ENCODE assay signal across 19 mouse cellular contexts in the genomic region with DNA sequence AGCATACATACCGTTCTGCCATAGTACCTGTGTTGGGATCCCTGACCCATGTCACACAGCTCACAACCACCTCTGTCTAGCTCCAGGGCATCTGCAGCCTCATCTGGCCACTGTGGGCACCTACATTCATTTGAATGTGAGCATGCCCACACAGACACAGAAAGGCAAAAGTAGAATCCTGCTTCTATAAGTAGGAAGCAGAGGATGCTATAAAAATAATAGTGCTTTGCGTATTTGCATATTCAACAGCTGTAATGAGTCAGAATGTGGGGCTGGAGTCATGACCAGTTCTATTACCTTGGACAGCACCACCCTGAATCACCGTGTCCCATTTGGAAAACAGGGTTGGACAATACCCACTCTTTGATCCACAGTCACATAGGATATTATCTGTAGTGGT. TPM values are rescaled to one million over a fixed set of nuclear protein-coding genes. Genes with fewer than 3 reads are reported as not detected.
DNase-seq lines count a peak whose midpoint lies in the region.
"Had no signal": no experiment of that assay in that cellular context is flagged by ENCODE, and none has a peak within 500 bp of the region (broad histone marks: within the 10 kb centered on the region; RNA-seq: fewer than 3 reads in every experiment).

No protein-coding gene starts in this region.

- intact Hi-C loops in heart, postnatal 10 days (cut with DNase I): no loop called here

- peak; percentile 83 for DNase-seq in heart, adult 11 months
- no peak for DNase-seq in heart, postnatal 10 days
- DNase-seq in 3T3-L1 (ENCODE audit: low read depth, low spot score): peak; percentile 9
- peak; percentile 64 for DNase-seq in brain, adult 2 months (ENCODE audit: low read depth, low spot score)
- DNase-seq in urinary bladder, postnatal 10 days (ENCODE audit: low spot score): no peak
- DNase-seq: adrenal gland, adult 8-10 months; adrenal gland, postnatal 14 days; adrenal gland, postnatal 36 days; B cell, adult 2 months; cerebellum, adult 11 months; cerebellum, adult 18-20 months; cerebellum, adult 8-10 months; cerebellum, adult 9-11 months; cerebellum, postnatal 14 days; cerebellum, postnatal 36 days; embryo, embryonic 11 days; forebrain, postnatal 0 days had no signal

RNA-seq across cellular contexts. Expression of gene Ttl, which starts 4.6 kb away (rescaled TPM):
- total RNA-seq in heart, postnatal 10 days (2021): 10 to 100 TPM; 18.1 to 20.2 TPM

RNA-seq across cellular contexts. Expression of gene Vinac1, which starts 22.3 kb away (rescaled TPM):
- total RNA-seq in heart, postnatal 10 days (2021): not detected
- total RNA-seq: CH12.LX; common myeloid progenitor, adult 5-6 weeks had no signal

RNA-seq across cellular contexts. Expression of gene Polr1b, which starts 30.5 kb away (rescaled TPM):
- 10 to 100 TPM; 10.4 to 14.1 TPM for total RNA-seq in heart, postnatal 10 days (2021)

RNA-seq across cellular contexts. Expression of gene Chchd5, which starts 59.2 kb away (rescaled TPM):
- 10 to 100 TPM; 11.6 to 13.9 TPM for total RNA-seq in heart, postnatal 10 days (2021)

Comparison
In these comparisons a context has a peak if more than half of its experiments do, and no peak if none do; other contexts are left out.
1. DNase-seq: peak in heart, adult 11 months (single experiment), 3T3-L1 (single experiment) and brain, adult 2 months (single experiment); none in heart, postnatal 10 days (0 of 2) and urinary bladder, postnatal 10 days (single experiment).